Mouse (Mus musculus) CD4-positive, CD25-positive, alpha-beta regulatory T cell (primary cell): Measurements from ENCODE around the gene Wipf1. TPM values are rescaled to one million over a fixed set of nuclear protein-coding genes. Genes with fewer than 3 reads are reported as not detected.

Experiments
- polyA plus RNA-seq: library from polyadenylated mRNA; unstranded; fragments of 100-300 nt; shearing (Covaris generic); gene quantifications from one replicate; pipeline ENCODE4 v1.2.1, GENCODE M21; 2017

Wipf1 gene
- 106 TPM for polyA plus RNA-seq

DNA sequence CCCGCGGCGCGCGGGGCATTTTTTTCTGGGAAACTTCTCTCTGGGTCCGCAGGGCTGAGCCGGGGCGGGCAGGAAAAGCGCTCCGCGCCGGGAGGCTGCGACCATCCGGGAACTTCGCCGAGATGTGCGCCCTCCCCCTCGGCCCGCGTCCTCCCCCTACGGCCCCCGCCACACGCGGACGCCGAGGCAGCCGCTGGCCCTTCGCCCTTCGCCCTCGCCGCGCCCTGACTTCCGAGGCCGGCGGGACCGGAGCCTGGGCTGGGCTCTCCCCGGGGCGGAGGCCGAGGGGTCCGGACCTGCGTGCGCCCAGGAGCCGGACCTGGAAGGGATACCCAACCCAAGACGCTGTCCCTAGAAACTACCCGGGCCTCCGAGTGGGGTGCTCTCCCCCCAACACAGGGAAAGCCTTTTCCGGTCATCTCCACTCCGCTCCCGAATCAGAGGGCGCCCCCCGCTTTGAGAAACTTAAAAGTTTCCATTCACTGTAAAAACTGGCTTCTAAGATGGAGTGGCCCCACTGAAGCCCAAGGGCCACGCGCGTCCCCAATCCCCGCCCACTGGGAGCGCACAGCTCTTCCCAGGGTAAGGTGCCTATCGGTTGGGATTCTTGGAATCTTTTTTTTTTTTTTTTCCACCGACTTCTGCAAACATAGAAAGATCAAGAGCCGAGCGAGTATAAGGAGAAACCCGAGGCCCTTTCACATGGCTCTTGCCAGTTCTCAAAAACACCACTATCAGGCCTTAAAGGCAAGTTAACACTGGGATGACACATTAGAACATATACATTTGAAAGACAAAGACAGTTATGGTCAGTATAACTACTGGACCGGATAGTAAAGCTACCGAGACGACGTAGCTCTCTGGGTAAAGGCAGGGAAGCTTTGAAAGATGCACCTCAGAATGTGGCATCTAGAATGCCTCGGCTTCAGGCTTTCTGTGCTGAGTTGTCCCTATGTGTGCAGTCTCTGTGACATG lies at the start of gene Wipf1:
Wipf1 (minus strand) TSS at position 379 of the 975 bp plus-strand sequence.

GRCm38 (mm10) chr2:73386356-73387046 lies 143.0 kb downstream of the Wipf1 start, which contains the start of gene Gpr155:
Gene Gpr155, minus strand, starts transcription at chr2:73386572.

Other genes starting within 250 kb of the Wipf1 start
- gene Scrn3, start 217.1 kb downstream of the Wipf1 start, polyA plus RNA-seq = 11.2 TPM
- 26.5 TPM for gene Cir1, start 217.0 kb downstream of the Wipf1 start, polyA plus RNA-seq
- gene Gpr155, start 143.2 kb downstream of the Wipf1 start, polyA plus RNA-seq = 19.1 TPM
- gene Chrna1, start 50.6 kb upstream of the Wipf1 start, polyA plus RNA-seq = not detected
- gene Chn1, start 245.6 kb upstream of the Wipf1 start, polyA plus RNA-seq = not detected